In genomic region chr8:11559511-11559910, GRCm38 (mm10) we compare ENCODE assay signal across 10 mouse cellular contexts. TPM values are rescaled to one million over a fixed set of nuclear protein-coding genes. Genes with fewer than 3 reads are reported as not detected.
DNase-seq lines count a peak whose midpoint lies in the region; ATAC-seq lines count a peak whose summit lies in the region.
"Had no signal": no experiment of that assay in that cellular context is flagged by ENCODE, and none has a peak within 500 bp of the region (broad histone marks: within the 10 kb centered on the region; RNA-seq: fewer than 3 reads in every experiment).

No protein-coding gene starts in this region.

- no peak for ATAC-seq in heart, embryonic 13.5 days (ENCODE audit: extremely low read depth, insufficient number of reproducible peaks, low FRiP score, low TSS enrichment)
- ATAC-seq in megakaryocyte, adult 5-6 weeks (ENCODE audit: poor library complexity, severe bottlenecking): no peak
- ATAC-seq in intestine, embryonic 15.5 days: no peak
- no peak for ATAC-seq in neural tube, embryonic 13.5 days (ENCODE audit: low read depth)

- peak overlapping the region; percentile 85 for H3K4me3 ChIP-seq in heart, embryonic 13.5 days
- H3K4me3 ChIP-seq in megakaryocyte, embryonic 14.5 days (replicated peaks): peak overlapping the region; percentile 100
- no peak overlapping the region for H3K4me3 ChIP-seq in intestine, embryonic 15.5 days (replicated peaks)
- H3K4me3 ChIP-seq in neural tube, embryonic 13.5 days: peak overlapping the region; percentile 98; the same call in 1 of the 2 replicates

- peak overlapping the region; percentile 73 for H3K4me2 ChIP-seq in heart, embryonic 13.5 days
- H3K4me2 ChIP-seq in intestine, embryonic 15.5 days (replicated peaks): peak overlapping the region; percentile 61
- peak overlapping the region; percentile 70 for H3K4me2 ChIP-seq in neural tube, embryonic 13.5 days

- H3K9me3 ChIP-seq in heart, embryonic 13.5 days: no peaks in the 10 kb centered on the region
- H3K9me3 ChIP-seq in megakaryocyte, embryonic 14.5 days: peaks cover 5% of the 10 kb centered on the region
- H3K9me3 ChIP-seq in intestine, embryonic 15.5 days: no peaks in the 10 kb centered on the region
- H3K9me3 ChIP-seq in neural tube, embryonic 13.5 days: no peaks in the 10 kb centered on the region

- H3K4me1 ChIP-seq in heart, embryonic 13.5 days: peaks cover 22% of the 10 kb centered on the region
- H3K4me1 ChIP-seq in megakaryocyte, embryonic 14.5 days: peaks cover 54% of the 10 kb centered on the region
- H3K4me1 ChIP-seq in intestine, embryonic 15.5 days (replicated peaks): peaks cover 12% of the 10 kb centered on the region
- peaks cover 23% of the 10 kb centered on the region for H3K4me1 ChIP-seq in neural tube, embryonic 13.5 days (replicated peaks)

- no peak overlapping the region for H3K27ac ChIP-seq in heart, embryonic 13.5 days (replicated peaks)
- no peak overlapping the region for H3K27ac ChIP-seq in intestine, embryonic 15.5 days
- H3K27ac ChIP-seq in neural tube, embryonic 13.5 days (replicated peaks): no peak overlapping the region

- peaks cover 32% of the 10 kb centered on the region for H3K36me3 ChIP-seq in heart, embryonic 13.5 days
- H3K36me3 ChIP-seq in megakaryocyte, embryonic 14.5 days (replicated peaks; ENCODE audit: low read length): peaks cover 41% of the 10 kb centered on the region
- H3K36me3 ChIP-seq in intestine, embryonic 15.5 days: peaks cover 24% of the 10 kb centered on the region
- peaks cover 28% of the 10 kb centered on the region for H3K36me3 ChIP-seq in neural tube, embryonic 13.5 days

- no peaks in the 10 kb centered on the region for H3K27me3 ChIP-seq in heart, embryonic 13.5 days (replicated peaks)
- no peaks in the 10 kb centered on the region for H3K27me3 ChIP-seq in megakaryocyte, embryonic 14.5 days (replicated peaks)
- H3K27me3 ChIP-seq in intestine, embryonic 15.5 days (replicated peaks): no peaks in the 10 kb centered on the region
- no peaks in the 10 kb centered on the region for H3K27me3 ChIP-seq in neural tube, embryonic 13.5 days

- DNase-seq in heart, postnatal 4 days: no peak
- no peak for DNase-seq in layer of hippocampus, adult 18-20 months (ENCODE audit: low spot score in 2 of 2)
- DNase-seq in left cerebral cortex, adult 18-20 months (ENCODE audit: low spot score in 2 of 2): no peak
- DNase-seq: gastrocnemius, postnatal 36 days; right cerebral cortex, postnatal 14 days had no signal

- 33% methylated on average over 3 of the region's 3 CpGs for WGBS in heart, embryonic 13.5 days
- WGBS in intestine, embryonic 15.5 days: 57% methylated on average over 3 of the region's 3 CpGs
- WGBS in neural tube, embryonic 13.5 days: 87% methylated on average over 3 of the region's 3 CpGs

- H3K9ac ChIP-seq in heart, embryonic 13.5 days: peak overlapping the region; percentile 88
- no peak overlapping the region for H3K9ac ChIP-seq in intestine, embryonic 15.5 days
- H3K9ac ChIP-seq in neural tube, embryonic 13.5 days: peak overlapping the region; percentile 98; the same call in 1 of the 2 replicates

RNA-seq across cellular contexts. Expression of gene Ing1, which starts 4.1 kb away (rescaled TPM):
- polyA plus RNA-seq in heart, embryonic 13.5 days (2015; fragmentation: Nextera tagmentation; extraction: Ambion mirVana): 20.7 and 21.0 TPM in 2 replicates
- total RNA-seq in heart, postnatal 4 days (2021): 10 to 100 TPM; 34.7 to 38.1 TPM
- 5.4 and 39.4 TPM in 2 replicates for polyA plus RNA-seq in megakaryocyte, embryonic 14.5 days (2012; ENCODE audit: insufficient read depth, low replicate concordance)
- total RNA-seq in megakaryocyte, adult 5-6 weeks (2015): 42.5 and 42.9 TPM in 2 replicates
- 47.4 and 55.3 TPM in 2 replicates for total RNA-seq in megakaryocyte, adult 5-6 weeks (2017)
- polyA plus RNA-seq in intestine, embryonic 15.5 days (2015; fragmentation: Nextera tagmentation; extraction: Ambion mirVana): 34.2 and 35.0 TPM in 2 replicates
- 54.4 and 56.9 TPM in 2 replicates for polyA plus RNA-seq in neural tube, embryonic 13.5 days (2015; fragmentation: Nextera tagmentation; extraction: Ambion mirVana)
- 10 to 100 TPM; 36.7 to 49.9 TPM for total RNA-seq in layer of hippocampus, adult 18-20 months (2021)
- total RNA-seq in left cerebral cortex, adult 18-20 months (2021): 10 to 100 TPM; 55.5 to 63.1 TPM

RNA-seq across cellular contexts. Expression of gene Cars2, which starts 8.9 kb away (rescaled TPM):
- 24.8 and 27.1 TPM in 2 replicates for polyA plus RNA-seq in heart, embryonic 13.5 days (2015; fragmentation: Nextera tagmentation; extraction: Ambion mirVana)
- 10 to 100 TPM; 31.9 to 36.3 TPM for total RNA-seq in heart, postnatal 4 days (2021)
- 18.7 and 22.5 TPM in 2 replicates for polyA plus RNA-seq in megakaryocyte, embryonic 14.5 days (2012; ENCODE audit: insufficient read depth, low replicate concordance)
- total RNA-seq in megakaryocyte, adult 5-6 weeks (2015): 17.2 and 20.7 TPM in 2 replicates
- 23.3 and 25.5 TPM in 2 replicates for total RNA-seq in megakaryocyte, adult 5-6 weeks (2017)
- polyA plus RNA-seq in intestine, embryonic 15.5 days (2015; fragmentation: Nextera tagmentation; extraction: Ambion mirVana): 26.2 and 33.1 TPM in 2 replicates
- polyA plus RNA-seq in neural tube, embryonic 13.5 days (2015; fragmentation: Nextera tagmentation; extraction: Ambion mirVana): 25.1 and 25.4 TPM in 2 replicates
- 10 to 100 TPM; 18.8 to 23.3 TPM for total RNA-seq in layer of hippocampus, adult 18-20 months (2021)
- 10 to 100 TPM; 19.9 to 21.5 TPM for total RNA-seq in left cerebral cortex, adult 18-20 months (2021)
